Mouse (Mus musculus) granulocyte monocyte progenitor cell, adult 5-6 weeks (primary cell): ENCODE measurements around the gene Krtap24-1. TPM values are rescaled to one million over a fixed set of nuclear protein-coding genes. Genes with fewer than 3 reads are reported as not detected.

Experiments used
- ATAC-seq: replicated peaks from 2 replicates; pipeline ENCODE4 v1.8.0; 2016; ENCODE audit warnings: mild to moderate bottlenecking, moderate TSS enrichment, inconsistent platforms; ENCODE audit not compliant: poor library complexity, severe bottlenecking
- total RNA-seq, 2 experiments: library from RNA; stranded (forward) in 1 of 2; stranded (reverse) in 1 of 2; fragments of 200-712, 200-1000 nt in 1 of 2; fragments of >200 nt in 1 of 2; fragmentation: Nextera tagmentation in 1 of 2; gene quantifications; 2 replicates each; pipeline ENCODE4 v1.2.3; 2014 to 2017

Gene Krtap24-1
- not detected in 2 replicates for total RNA-seq (2014; fragmentation: Nextera tagmentation)
- not detected in 2 replicates for total RNA-seq (2017)

GRCm38 (mm10) chr16:88611922-88612321, at the start of gene Krtap24-1:
TSS of gene Krtap24-1 (minus strand) at chr16:88612279.
- ATAC-seq, result no peak

- ATAC-seq, result no peak
Measured at GRCm38 (mm10) chr16:88657426-88657825, 45.3 kb upstream of the Krtap24-1 start.

- ATAC-seq, result no peak
Measured at GRCm38 (mm10) chr16:88651952-88652351, 39.9 kb upstream of the Krtap24-1 start.

- ATAC-seq, result no peak
Measured at GRCm38 (mm10) chr16:88651082-88651481, 39.0 kb upstream of the Krtap24-1 start.

- ATAC-seq, result no peak
Measured at GRCm38 (mm10) chr16:88647358-88647846, 35.3 kb upstream of the Krtap24-1 start, which contains the start of gene Krtap26-1. TSS of gene Krtap26-1 (minus strand) at chr16:88647796.

GRCm38 (mm10) chr16:88646366-88647111, 34.5 kb upstream of the Krtap24-1 start:
- no peak for ATAC-seq

- no peak for ATAC-seq
Measured at GRCm38 (mm10) chr16:88640053-88640452, 28.0 kb upstream of the Krtap24-1 start.

GRCm38 (mm10) chr16:88635142-88635541, 23.1 kb upstream of the Krtap24-1 start:
- no peak for ATAC-seq

GRCm38 (mm10) chr16:88631474-88631873, 19.4 kb upstream of the Krtap24-1 start:
- no peak for ATAC-seq

GRCm38 (mm10) chr16:88627566-88627965, 15.5 kb upstream of the Krtap24-1 start, which contains the start of gene 2310079G19Rik:
TSS of gene 2310079G19Rik (minus strand) at chr16:88627666.
- ATAC-seq, result no peak

GRCm38 (mm10) chr16:88612712-88613111, 633 bp upstream of the Krtap24-1 start:
- ATAC-seq, result no peak

GRCm38 (mm10) chr16:88604570-88604969, 7.5 kb downstream of the Krtap24-1 start:
- ATAC-seq, result no peak

- no peak for ATAC-seq
Measured at GRCm38 (mm10) chr16:88602464-88602863, 9.6 kb downstream of the Krtap24-1 start.

GRCm38 (mm10) chr16:88600303-88600702, 11.8 kb downstream of the Krtap24-1 start:
- no peak for ATAC-seq

- no peak for ATAC-seq
Measured at GRCm38 (mm10) chr16:88599504-88600237, 12.4 kb downstream of the Krtap24-1 start.

GRCm38 (mm10) chr16:88592758-88593157, 19.3 kb downstream of the Krtap24-1 start:
- ATAC-seq, result no peak

GRCm38 (mm10) chr16:88583338-88583737, 28.7 kb downstream of the Krtap24-1 start:
- no peak for ATAC-seq

- no peak for ATAC-seq
Measured at GRCm38 (mm10) chr16:88575885-88576679, 36.0 kb downstream of the Krtap24-1 start.

GRCm38 (mm10) chr16:88572904-88573404, 39.1 kb downstream of the Krtap24-1 start:
- ATAC-seq, result no peak

- no peak for ATAC-seq
Measured at GRCm38 (mm10) chr16:88570136-88570535, 41.9 kb downstream of the Krtap24-1 start.
